Mouse (Mus musculus): ENCODE data around the gene Sf3a2. TPM values are rescaled to one million over a fixed set of nuclear protein-coding genes. Genes with fewer than 3 reads are reported as not detected.

Sf3a2 gene
- polyA plus RNA-seq, 2 experiments, result 80.6 to 102 TPM

DNA sequence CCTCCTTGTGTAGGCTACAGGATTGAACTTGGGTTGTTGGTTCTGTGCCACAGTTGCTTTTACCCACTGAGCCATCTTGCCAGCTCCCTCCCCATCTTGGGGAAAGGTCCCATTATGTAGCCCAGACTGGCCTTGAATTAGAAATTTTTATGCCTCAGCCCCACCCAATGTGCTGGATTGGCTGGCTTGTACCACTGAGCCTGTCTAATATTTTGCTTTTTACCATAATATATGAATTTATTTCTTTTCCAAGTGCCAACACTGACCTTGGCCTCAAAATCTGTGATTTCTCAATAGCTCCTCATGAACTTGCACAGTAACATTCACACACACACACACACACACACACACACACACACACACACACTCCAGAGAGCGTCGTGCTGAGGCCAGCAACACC is 32.3 kb upstream of the Sf3a2 start:
- Histone ChIP-seq H3K4me3 (replicated peaks; ENCODE audit: low read length) (no peak overlapping the region), H3K27ac (replicated peaks; ENCODE audit: low read depth, low read length) (no peak overlapping the region), H3K9me3 (ENCODE audit: control insufficient read depth, low read length) (no peaks in the 10 kb centered on the region), H3K4me2 (replicated peaks; ENCODE audit: low read depth, low read length, severe bottlenecking) (no peak overlapping the region), H3K4me1 (ENCODE audit: control insufficient read depth, insufficient read depth, low read length) (no peaks in the 10 kb centered on the region), H3K36me3 (ENCODE audit: control insufficient read depth, insufficient read depth, low read length) (peaks cover 60% of the 10 kb centered on the region), H3K27me3 (ENCODE audit: control insufficient read depth, insufficient read depth, low read length) (no peaks in the 10 kb centered on the region), H3K9ac (ENCODE audit: low read depth, low read length, severe bottlenecking) (no peak overlapping the region)
- ATAC-seq (ENCODE audit: low FRiP score, low read depth) (no peak), DNase-seq (ENCODE audit: low spot score) (no peak)
- 87% methylated on average over 2 of the region's 2 CpGs for WGBS
- TF ChIP-seq POLR2A (IDR thresholded peaks at IDR 0.05; ENCODE audit: borderline replicate concordance, extremely low read depth, insufficient read depth, insufficient read length), result no peak

GRCm38 (mm10) chr10:80766161-80766815 is 31.7 kb upstream of the Sf3a2 start:
- no peak for TF ChIP-seq POLR2A (IDR thresholded peaks at IDR 0.05; ENCODE audit: borderline replicate concordance, extremely low read depth, insufficient read depth, insufficient read length)
- Histone ChIP-seq H3K27me3 (ENCODE audit: control insufficient read depth, insufficient read depth, low read length) (no peaks in the 10 kb centered on the region), H3K4me3 (replicated peaks; ENCODE audit: low read length) (no peak overlapping the region), H3K4me1 (ENCODE audit: control insufficient read depth, insufficient read depth, low read length) (no peaks in the 10 kb centered on the region), H3K36me3 (ENCODE audit: control insufficient read depth, insufficient read depth, low read length) (peaks cover 66% of the 10 kb centered on the region), H3K9ac (ENCODE audit: low read depth, low read length, severe bottlenecking) (peak overlapping the region; percentile 16; the same call in 1 of the 2 replicates), H3K27ac (replicated peaks; ENCODE audit: low read depth, low read length) (no peak overlapping the region), H3K4me2 (replicated peaks; ENCODE audit: low read depth, low read length, severe bottlenecking) (no peak overlapping the region), H3K9me3 (ENCODE audit: control insufficient read depth, low read length) (no peaks in the 10 kb centered on the region)
- 79% methylated on average over 10 of the region's 10 CpGs for WGBS
- no peak; the same call in 1 of the 2 replicates for ATAC-seq (ENCODE audit: low FRiP score, low read depth)
- no peak for DNase-seq (ENCODE audit: low spot score)

- ATAC-seq (ENCODE audit: low FRiP score, low read depth), result no peak
- no peak for DNase-seq (ENCODE audit: low spot score)
- Histone ChIP-seq H3K27ac (replicated peaks; ENCODE audit: low read depth, low read length) (no peak overlapping the region), H3K27me3 (ENCODE audit: control insufficient read depth, insufficient read depth, low read length) (no peaks in the 10 kb centered on the region), H3K4me1 (ENCODE audit: control insufficient read depth, insufficient read depth, low read length) (no peaks in the 10 kb centered on the region), H3K9ac (ENCODE audit: low read depth, low read length, severe bottlenecking) (no peak overlapping the region), H3K36me3 (ENCODE audit: control insufficient read depth, insufficient read depth, low read length) (peaks cover 87% of the 10 kb centered on the region), H3K9me3 (ENCODE audit: control insufficient read depth, low read length) (no peaks in the 10 kb centered on the region), H3K4me2 (replicated peaks; ENCODE audit: low read depth, low read length, severe bottlenecking) (no peak overlapping the region), H3K4me3 (replicated peaks; ENCODE audit: low read length) (no peak overlapping the region)
- 87% methylated on average over 6 of the region's 6 CpGs for WGBS
- no peak for TF ChIP-seq POLR2A (IDR thresholded peaks at IDR 0.05; ENCODE audit: borderline replicate concordance, extremely low read depth, insufficient read depth, insufficient read length)
Measured at GRCm38 (mm10) chr10:80768365-80768764, 29.6 kb upstream of the Sf3a2 start.

DNA sequence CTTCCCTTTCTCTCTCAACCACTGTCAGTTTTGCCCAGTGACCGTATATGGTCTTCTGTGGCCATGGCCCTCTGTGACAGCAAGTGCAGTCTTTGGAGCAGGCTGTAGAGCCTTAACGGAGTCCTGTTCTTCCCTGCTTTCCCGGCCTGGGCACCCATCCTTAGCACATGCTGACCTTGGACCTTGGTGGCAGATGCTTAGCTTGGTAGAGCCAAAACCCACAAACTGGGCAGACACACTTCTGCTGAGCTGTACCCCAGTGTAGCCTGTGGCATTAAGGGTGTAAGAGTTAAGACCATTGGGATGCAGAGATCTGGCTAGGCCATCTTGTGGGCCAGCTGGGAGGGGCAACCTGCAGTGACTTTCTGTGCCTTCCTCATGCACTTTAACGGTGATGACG is 24.2 kb upstream of the Sf3a2 start:
- 79% methylated on average over 5 of the region's 5 CpGs for WGBS
- H3K27ac ChIP-seq (replicated peaks; ENCODE audit: low read depth, low read length), result no peak overlapping the region
- no peak for TF ChIP-seq POLR2A (IDR thresholded peaks at IDR 0.05; ENCODE audit: borderline replicate concordance, extremely low read depth, insufficient read depth, insufficient read length)
- H3K9ac ChIP-seq (ENCODE audit: low read depth, low read length, severe bottlenecking), result no peak overlapping the region
- H3K27me3 ChIP-seq (ENCODE audit: control insufficient read depth, insufficient read depth, low read length), result no peaks in the 10 kb centered on the region
- ATAC-seq (ENCODE audit: low FRiP score, low read depth) (no peak), DNase-seq (ENCODE audit: low spot score) (no peak)
- no peak overlapping the region for H3K4me3 ChIP-seq (replicated peaks; ENCODE audit: low read length)
- H3K4me1 ChIP-seq (ENCODE audit: control insufficient read depth, insufficient read depth, low read length), result peaks cover 4% of the 10 kb centered on the region; the same call in 1 of the 2 replicates
- H3K4me2 ChIP-seq (replicated peaks; ENCODE audit: low read depth, low read length, severe bottlenecking), result no peak overlapping the region
- H3K9me3 ChIP-seq (ENCODE audit: control insufficient read depth, low read length), result no peaks in the 10 kb centered on the region
- H3K36me3 ChIP-seq (ENCODE audit: control insufficient read depth, insufficient read depth, low read length), result peaks cover 95% of the 10 kb centered on the region

GRCm38 (mm10) chr10:80774549-80774948 is 23.4 kb upstream of the Sf3a2 start:
- Histone ChIP-seq H3K4me1 (ENCODE audit: control insufficient read depth, insufficient read depth, low read length) (peaks cover 4% of the 10 kb centered on the region; the same call in 1 of the 2 replicates), H3K27ac (replicated peaks; ENCODE audit: low read depth, low read length) (peak overlapping the region; percentile 39; the same call in 1 of the 2 replicates)
- ATAC-seq (ENCODE audit: low FRiP score, low read depth), result peak; percentile 77

More at GRCm38 (mm10) chr10:80774549-80774948, 23.4 kb upstream of the Sf3a2 start:
- WGBS, result 34% methylated on average over 2 of the region's 2 CpGs
- Histone ChIP-seq H3K27me3 (ENCODE audit: control insufficient read depth, insufficient read depth, low read length) (no peaks in the 10 kb centered on the region), H3K9ac (ENCODE audit: low read depth, low read length, severe bottlenecking) (no peak overlapping the region), H3K36me3 (ENCODE audit: control insufficient read depth, insufficient read depth, low read length) (peaks cover 97% of the 10 kb centered on the region), H3K9me3 (ENCODE audit: control insufficient read depth, low read length) (no peaks in the 10 kb centered on the region), H3K4me3 (replicated peaks; ENCODE audit: low read length) (no peak overlapping the region), H3K4me2 (replicated peaks; ENCODE audit: low read depth, low read length, severe bottlenecking) (no peak overlapping the region)
- DNase-seq (ENCODE audit: low spot score), result peak; percentile 86
- no peak for TF ChIP-seq POLR2A (IDR thresholded peaks at IDR 0.05; ENCODE audit: borderline replicate concordance, extremely low read depth, insufficient read depth, insufficient read length)
